Mouse (Mus musculus): ENCODE results near the gene Armh3.

Gene Armh3

DNA sequence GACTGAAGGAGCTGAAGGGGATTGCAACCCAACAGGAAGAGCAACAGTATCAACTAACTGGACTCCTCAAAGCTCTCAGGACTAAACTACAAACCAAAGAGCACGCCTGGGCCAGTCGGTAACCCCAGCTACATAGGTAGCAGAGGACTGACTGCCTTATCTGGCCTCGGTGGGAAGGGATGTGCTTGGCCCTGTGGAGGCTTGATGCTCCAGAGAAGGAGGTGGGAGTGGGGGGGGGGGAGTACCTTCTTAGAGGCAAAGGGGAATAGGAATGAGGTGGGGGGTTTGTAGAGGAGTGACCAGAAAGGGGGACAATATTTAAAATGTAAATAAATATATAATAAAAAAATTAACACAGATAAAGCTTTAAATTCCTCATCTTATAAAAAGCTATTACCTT lies 90.0 kb downstream of the Armh3 start:
- DNase-seq (ENCODE audit: extremely low spot score), result no peak

- DNase-seq (ENCODE audit: extremely low spot score), result no peak
These were observed 90.9 kb downstream of the Armh3 start for GRCm38 (mm10) chr19:45907416-45907815.

GRCm38 (mm10) chr19:45903861-45904260 lies 94.4 kb downstream of the Armh3 start:
- no peak for DNase-seq (ENCODE audit: extremely low spot score)

DNA sequence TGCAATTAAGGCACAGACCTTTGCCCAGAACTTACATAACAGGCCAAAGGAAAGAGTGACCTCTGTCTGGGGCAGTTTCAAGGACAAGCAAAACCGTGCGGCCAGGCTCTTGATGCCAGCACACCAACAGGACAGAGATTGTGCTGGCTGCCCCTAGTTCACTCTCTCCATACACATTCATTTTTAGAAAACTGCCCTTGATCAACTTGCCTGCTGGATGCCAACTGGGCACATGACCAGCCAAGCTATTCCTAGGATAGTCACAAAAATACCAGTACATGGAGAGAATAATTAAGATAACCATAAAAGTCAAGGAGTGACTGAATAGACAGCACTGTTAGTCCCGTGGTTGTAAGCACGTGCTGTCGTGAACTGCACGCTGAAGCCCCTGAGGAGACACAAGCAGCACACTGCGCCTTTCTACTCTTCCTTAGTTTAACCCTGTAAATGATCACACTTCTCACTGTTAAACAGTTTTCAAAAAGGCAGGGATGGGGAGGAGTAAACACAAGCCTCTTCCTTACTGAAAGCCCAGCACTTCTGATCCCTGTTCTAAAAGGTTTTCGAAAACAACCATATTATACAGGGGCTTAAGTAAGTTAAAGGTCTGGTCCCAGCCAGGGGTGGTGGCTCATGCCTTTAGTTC lies 95.8 kb downstream of the Armh3 start:
- DNase-seq (ENCODE audit: extremely low spot score), result no peak

- no peak for DNase-seq (ENCODE audit: extremely low spot score)
These were observed 97.5 kb downstream of the Armh3 start for GRCm38 (mm10) chr19:45900836-45901235.

DNA sequence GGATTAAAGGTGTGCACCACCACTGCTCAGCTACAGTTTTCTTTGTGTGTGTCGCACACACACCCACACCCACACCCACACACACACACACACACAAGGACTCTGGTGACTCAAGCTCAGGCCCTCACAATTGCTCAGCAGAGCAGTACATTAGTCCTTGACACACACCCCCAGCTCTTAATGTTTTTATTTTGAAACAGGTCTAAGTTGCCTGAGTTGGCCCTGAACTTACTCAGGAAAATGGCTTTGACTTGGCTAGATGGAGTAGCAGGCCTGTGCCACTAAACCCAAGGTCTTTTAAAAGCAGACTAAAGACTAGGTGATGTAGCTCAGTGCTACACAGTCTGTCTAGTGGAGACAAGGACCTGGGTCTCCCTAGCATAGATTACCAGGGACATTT lies 102.6 kb downstream of the Armh3 start:
- no peak for DNase-seq (ENCODE audit: extremely low spot score)

DNA sequence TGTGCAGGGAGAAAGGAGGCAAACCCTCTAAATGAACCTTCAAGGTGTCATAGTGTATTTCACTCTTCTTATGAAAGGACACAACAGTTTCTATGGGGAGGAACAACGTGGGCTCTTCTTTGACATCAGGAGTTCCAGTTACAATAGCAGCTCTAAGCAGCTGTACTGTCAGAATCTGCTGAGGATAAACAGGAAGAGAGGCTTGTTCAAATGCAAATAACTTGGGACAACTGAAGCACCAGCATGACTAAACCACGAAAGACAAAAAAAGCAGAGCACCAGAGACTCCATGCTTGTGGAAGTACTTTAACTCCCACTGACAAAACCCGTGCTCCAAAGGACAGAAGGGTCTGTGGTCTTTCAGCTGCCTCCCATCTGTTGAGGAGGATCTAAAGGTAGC lies 116.2 kb downstream of the Armh3 start:
- no peak for DNase-seq (ENCODE audit: extremely low spot score)

DNA sequence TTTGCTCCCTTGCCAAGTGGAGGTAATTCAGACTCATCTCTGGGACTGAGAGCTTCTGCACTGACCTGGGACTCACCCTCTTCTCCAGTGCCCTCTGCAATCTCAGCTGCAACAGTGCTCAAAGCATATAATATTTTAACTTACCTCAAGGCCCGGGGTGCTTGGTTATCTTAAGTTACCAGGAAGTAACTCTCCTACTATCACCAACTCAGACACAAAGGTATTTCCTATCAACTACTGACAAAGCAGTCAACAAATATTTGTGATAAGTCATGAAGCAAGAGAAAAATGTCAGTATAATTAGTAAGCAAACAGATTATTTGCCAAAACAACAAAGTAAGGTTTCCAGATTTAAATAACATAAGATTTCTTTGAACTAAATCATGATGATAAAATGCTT lies 125.0 kb downstream of the Armh3 start:
- no peak for DNase-seq (ENCODE audit: extremely low spot score)

DNA sequence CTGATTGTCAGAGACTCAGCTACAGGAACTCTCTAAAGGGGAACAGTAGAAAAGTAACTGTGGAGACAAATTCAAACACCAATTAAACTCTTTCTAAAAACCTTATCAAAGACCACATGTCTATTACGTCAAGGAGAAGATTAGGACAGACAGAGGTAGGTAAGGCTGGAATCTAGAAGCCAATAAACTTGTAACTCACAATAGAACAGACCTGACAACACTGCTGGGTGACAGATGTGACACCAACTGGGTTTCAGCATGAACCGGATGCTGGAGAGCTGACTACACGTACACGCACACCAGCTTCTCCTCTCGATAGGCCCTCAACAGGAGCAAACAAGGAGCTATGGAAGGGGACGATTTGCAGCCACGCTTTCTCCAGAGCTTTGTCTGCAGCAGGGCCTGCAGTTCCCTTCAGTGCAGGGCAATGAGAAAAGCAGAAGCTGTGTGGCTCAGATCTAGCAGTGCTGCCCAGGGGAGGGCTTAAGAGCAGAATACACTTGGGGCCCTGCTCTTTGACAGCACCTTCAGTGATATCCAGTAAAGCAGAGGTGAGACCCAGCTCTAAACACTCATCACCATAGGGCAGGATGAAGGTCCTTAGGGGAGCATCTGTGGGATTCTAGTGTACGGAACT lies 142.9 kb downstream of the Armh3 start:
- DNase-seq (ENCODE audit: extremely low spot score), result no peak

DNA sequence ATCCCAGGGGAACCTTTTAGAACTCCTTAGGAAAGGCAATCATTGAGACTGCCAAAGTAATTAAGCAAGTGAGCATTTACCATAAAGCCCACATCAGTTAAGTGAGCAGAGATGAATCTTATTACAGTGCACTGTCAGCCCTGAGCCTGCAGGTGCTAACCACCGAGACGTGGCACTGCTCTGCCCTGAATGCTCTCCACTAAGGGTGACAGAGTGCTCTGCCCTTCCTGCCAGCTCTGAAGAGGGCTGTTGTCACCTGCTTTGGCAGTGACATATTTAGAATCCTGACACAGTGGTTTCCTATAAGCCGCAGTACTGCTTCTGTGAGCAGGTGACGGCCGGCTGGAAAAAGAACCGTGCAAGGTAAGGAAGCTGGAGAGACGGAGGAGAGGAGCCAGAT lies 143.8 kb downstream of the Armh3 start:
- no peak for DNase-seq (ENCODE audit: extremely low spot score)

DNA sequence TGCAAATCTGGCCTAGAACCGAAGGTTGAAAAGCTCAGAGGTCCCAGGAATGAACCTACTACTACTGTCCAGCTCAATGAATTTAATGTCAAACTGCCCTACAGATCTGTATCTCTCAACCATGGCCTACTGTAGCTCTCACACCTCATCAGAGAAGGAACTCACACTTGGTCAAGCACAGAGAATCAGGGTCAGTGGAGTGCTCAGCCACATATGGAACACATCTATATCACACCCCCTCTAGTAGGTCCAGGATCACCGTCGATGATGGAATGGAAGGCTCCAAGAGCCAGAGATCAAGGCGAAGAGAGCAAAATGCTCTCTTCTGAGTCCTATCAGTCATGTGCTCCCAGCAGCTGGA lies 150.6 kb downstream of the Armh3 start:
- no peak for DNase-seq (ENCODE audit: extremely low spot score)

GRCm38 (mm10) chr19:45847016-45847732 lies 151.1 kb downstream of the Armh3 start:
- DNase-seq (ENCODE audit: extremely low spot score), result no peak

GRCm38 (mm10) chr19:45844209-45844608 lies 154.1 kb downstream of the Armh3 start:
- DNase-seq (ENCODE audit: extremely low spot score), result no peak

DNA sequence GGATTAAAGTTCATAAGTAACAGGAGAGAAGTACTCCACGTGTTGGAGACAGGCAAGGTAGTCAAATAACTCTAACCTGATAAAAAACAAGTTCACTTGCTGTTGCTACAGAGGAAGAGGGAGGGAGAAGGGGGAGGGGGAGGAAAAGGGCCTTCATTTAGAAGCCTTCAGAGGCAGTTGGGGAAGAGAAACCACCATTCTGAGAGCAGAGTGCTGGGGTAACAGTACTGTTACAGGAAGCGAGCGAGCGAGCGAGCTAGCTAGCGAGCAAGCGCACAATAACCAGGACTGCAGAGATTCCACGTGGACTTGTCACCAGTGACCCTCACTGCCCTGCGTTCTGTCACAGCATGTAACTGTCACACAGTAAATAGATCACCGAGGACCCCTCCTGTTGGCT lies 154.9 kb downstream of the Armh3 start:
- peak; percentile 7 for DNase-seq (ENCODE audit: extremely low spot score)

DNA sequence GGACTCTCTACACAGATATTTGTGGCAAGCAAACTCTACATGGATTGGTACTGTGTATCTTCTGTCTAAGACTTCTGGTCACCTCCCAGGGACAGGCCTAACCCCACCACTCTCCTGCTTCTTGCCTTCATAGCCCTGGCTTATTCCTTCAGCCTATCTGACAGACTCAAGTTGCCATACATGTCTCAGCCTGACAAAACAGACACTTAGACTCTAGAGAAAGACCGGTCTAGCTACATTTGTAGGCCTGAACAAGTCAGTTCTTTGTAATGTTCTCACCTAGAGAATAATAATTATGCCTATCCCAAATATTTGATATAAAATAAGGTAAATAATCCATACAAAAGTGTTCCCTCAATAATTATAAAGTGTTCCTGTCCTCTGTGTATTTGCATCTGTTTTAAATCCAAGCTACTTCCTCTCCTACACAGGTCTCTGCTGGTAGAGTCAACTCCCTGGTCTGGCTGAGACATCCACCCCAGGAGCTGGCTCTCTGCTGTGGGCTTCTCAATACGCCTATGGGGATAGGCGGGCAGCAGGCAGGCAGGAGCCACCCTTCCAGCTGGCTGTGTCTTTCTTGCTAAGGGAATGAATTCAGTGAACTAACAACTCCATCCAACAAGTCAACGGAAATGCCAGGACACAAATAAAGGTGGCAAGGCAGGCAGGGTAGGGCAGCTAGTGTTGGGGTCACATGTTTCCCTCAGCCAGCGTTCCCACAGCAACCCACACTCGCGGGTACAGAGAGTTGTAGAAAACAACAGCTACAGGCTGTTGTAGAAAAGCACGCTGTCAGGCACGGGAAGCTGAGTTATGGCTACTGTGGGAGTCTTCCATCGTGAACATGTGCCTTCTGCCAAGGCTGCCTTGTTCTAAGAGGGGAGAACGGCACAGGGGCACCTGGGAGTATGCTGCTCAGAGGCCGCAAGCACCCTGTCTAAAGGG lies 161.0 kb downstream of the Armh3 start:
- no peak for DNase-seq (ENCODE audit: extremely low spot score)

DNA sequence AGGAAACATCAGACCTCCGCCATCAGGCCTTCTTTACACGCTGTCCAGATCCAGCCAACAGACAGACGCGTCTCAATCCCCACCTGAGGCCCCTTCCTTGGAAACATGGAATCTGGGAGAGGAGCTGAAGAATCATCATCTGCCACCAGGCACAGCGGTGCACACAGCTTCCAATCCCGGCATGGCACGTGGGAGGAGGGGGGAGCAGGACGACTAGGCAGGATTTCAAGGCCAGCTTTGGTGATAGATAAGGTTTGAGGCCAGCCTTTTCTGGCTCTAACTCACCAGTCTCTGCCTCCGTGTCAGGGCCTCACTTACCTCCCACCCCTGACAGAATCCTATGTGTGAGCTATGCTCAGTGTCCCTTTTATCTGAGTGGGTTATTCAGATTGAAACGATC lies 162.8 kb downstream of the Armh3 start:
- DNase-seq (ENCODE audit: extremely low spot score), result no peak

DNA sequence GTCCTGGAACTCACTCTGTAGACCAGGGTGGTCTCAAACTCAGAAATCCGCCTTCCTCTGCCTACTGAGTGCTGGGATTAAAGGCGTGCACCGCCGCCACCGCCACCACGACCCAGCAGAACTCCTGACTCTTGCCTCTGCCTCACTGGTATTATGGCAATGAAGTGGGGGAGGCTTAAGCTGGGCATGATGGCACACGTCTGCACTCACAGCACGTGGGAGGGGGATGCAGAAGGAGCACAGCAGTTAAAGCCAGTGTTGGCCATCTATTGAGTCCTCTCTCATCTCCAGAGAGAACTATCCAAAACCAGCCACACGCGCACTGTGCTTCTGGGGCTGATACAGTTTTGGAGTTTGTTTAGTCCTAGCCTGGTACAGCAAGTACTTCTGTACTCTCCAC lies 164.6 kb downstream of the Armh3 start:
- no peak for DNase-seq (ENCODE audit: extremely low spot score)

DNA sequence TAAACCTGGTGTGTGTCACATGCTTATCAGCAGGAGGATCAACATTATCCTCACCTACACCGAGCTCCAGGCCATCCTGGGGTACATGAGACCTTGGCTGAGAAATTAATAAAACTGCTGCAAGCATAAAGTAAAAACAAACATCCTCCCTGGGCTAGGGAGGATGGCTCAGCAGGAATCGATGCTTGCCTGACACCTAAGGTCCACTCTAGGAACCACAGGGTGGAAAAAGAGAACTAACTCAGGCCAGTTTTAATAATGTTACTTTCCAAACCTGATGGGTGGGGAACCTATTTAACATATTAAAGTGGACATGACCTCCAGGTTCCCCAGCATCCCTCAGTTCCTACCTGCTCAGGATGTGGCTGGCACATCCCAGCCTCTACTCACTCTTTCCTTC lies 167.6 kb downstream of the Armh3 start:
- no peak for DNase-seq (ENCODE audit: extremely low spot score)

- DNase-seq (ENCODE audit: extremely low spot score), result no peak
These were observed 170.6 kb downstream of the Armh3 start for GRCm38 (mm10) chr19:45827736-45828135.

DNA sequence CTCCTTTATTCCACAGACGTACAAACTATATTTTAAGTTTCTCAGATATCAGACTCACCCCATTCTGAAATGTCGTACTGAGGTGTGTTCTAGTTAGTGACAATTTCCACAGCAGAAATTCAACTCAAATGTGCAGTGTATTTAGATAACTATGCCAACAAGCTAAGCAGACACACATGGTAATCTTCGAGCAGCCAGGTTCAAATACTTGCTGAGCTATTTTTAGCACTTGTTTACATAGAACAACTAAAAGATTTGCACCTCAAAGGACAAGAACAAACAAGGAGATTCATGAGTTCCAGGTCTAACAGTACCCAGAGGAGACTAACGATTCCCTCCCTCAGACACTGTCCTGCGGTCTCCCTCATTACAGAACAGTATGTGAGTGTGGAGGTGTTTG lies 171.2 kb downstream of the Armh3 start:
- no peak for DNase-seq (ENCODE audit: extremely low spot score)

DNA sequence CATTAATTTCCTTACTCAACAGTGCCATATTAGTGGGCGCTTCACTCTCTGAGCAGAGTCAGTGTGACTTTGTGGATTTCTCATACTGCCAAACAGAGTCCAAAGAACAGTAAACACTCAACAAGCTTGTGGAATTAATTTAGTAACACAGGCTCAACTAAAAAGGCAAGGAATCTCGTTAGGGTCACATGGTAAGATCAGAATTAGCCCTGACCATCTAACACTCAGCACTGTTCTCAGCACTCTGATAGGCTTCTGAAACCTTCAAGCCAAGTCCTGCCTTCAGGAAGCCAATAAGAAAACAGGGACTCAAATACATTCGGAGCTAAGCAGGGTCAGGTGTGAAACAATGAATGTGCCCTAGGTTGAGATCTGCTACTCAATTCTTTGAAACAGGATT lies 172.1 kb downstream of the Armh3 start:
- no peak for DNase-seq (ENCODE audit: extremely low spot score)

- DNase-seq (ENCODE audit: extremely low spot score), result no peak
These were observed 176.5 kb downstream of the Armh3 start for GRCm38 (mm10) chr19:45821832-45822231.
